Mouse (Mus musculus) MN1 (cell line): Measurements from ENCODE around the gene Nbas.

Experiments
- DNase-seq: peaks from one replicate; pipeline ENCODE4 v3.0.0-alpha.2; 2016; ENCODE audit warnings: low spot score

The Nbas gene

DNA sequence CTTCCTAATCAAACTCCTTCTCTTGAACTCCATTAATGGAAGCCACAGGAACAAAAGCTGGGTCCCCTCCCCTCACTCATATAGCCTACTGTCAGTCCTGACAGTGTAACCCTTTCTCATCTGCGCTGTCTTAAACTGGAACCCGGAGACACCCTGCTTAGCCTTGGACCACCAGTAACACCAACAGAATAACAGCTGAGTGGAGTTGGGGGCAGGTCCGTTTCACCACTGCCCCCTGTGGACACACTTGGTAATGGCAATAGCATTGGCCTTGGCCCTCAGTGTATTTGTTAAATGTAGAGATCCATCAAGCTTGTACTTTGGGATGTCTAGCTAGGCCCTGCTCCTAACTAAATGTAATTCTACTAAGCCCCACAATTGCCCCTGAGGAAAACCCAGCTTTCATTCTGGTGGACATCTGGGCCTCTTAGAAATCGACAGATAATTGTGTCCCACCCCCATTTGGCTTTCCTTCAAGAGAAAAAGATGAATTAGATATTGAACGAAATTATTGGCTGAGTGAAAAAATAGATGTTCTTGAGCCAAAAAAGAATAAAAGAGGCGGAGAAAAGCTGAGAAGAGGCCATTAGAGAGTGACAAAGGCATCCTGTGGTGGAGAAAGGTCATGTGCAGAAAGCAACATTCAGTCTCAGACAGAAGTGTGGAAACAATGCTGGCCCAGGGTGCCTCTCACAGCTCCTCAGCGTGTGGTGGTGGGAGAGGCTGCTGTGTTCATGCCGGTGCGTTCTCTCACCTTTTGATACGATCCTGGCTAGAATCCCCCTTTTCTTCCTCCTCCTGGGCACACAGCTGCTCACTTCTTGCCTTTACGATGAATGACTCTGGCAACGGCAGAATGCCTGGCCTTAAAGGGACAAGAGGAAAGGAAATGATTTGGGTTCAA, 358.1 kb downstream of the Nbas start:
- no peak for DNase-seq
